Mouse (Mus musculus) lung, postnatal 10 days (tissue): ENCODE data around the gene Aox3.

Experiments
- DNase-seq: peaks from one replicate; pipeline ENCODE4 v3.0.0; 2021

The Aox3 gene

DNA sequence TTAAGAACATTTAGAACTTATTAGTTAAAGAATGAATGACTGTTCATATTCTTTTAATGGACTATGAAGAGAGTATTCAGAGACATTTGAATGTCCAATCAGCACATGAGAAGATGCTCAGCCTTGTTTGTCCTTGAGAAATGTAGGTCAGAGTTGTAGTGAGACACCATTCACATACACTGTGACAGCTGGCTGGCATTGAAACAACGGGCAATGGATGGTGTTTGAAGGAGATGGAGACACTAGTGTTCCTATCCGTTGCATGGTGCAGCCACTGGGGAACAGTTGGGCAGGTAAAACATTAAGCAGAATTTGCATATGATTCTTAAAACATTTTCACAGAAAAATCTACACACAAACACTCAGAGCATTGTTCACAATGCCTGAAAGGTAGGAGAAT is 5.9 kb upstream of the Aox3 start:
- no peak for DNase-seq

DNA sequence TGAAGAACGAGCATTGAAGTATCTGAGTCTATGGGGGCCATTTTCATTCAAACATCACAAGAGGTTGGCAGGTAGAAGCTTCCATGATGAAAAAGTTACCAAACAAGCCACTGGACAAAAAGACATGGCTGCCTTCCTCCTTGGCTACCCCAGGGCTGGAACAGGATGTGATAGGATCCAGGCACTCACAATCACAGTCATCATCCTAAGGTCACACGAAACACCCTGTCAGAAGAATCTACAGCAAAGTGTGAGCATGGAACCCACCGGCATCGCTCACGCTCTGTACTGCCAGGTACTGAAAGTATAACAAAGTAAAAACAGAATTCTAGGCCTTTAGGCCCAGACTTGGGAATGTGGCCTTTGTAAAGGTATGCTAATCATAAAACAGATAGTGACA is 2.7 kb upstream of the Aox3 start:
- DNase-seq: no peak

DNA sequence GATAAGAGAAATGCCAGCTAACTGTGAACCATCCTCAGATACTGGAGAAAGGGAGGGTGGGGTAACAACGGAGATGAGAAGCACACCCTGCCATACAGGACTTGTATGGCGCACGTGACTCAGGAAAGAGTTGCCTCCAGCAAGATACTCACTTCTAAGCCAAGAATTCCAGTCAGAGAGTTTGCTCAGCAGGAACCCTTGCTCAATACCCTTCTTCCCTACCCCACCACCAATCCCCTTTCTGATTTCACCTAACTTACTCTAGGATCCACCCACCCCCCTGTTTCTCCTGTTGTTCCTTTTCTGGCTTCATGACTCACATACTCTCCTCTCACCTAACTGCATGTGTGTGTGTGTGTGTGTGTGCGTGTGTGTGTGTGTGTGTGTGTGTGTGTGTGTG is 1.6 kb upstream of the Aox3 start:
- DNase-seq: no peak

DNA sequence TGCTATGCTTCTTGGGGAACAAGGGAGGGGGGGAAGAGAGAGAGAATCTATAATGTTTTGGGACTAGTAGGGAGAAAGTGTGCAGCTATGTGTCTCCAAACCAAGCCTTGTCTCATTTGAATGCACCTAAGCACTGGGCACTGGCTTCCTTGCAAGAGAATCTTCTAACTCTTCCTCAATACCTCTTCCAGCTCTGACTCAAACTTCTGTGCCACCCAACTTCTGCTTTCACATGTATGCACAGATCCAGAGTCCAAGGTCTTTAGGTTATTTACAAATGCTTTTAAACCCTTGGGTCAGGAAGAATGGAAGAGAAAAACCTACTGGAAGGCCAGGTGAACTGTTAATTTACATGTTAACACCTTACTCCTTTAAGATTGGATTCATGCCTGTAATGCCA is 511 bp downstream of the Aox3 start:
- DNase-seq: no peak

DNA sequence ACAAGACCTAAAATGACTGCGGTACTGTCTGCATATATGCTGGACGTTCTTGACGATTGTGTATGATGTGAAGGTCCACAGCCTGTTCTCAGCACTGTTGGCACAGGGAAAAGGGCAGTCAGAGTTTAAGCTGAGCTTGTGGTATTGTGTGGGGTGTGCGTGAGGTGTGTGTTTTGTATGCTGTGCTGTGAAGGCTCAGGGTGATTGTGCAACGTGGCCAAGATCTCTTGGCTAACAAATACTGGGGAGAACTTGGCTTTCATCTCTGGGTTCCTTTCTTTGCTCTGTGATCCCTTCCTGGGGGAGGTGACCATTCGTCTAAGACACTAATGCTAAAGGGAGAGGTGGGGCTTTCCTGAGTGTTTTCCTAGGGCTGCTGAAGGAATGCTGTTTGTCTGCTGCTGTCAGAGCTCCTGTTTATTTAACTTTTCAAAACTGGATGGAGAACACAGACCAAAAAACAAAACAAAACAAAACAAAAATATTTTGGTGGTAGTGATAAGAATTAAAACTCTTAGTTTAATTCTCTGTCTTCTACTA is 1.2 kb downstream of the Aox3 start:
- peak; percentile 6 for DNase-seq

DNA sequence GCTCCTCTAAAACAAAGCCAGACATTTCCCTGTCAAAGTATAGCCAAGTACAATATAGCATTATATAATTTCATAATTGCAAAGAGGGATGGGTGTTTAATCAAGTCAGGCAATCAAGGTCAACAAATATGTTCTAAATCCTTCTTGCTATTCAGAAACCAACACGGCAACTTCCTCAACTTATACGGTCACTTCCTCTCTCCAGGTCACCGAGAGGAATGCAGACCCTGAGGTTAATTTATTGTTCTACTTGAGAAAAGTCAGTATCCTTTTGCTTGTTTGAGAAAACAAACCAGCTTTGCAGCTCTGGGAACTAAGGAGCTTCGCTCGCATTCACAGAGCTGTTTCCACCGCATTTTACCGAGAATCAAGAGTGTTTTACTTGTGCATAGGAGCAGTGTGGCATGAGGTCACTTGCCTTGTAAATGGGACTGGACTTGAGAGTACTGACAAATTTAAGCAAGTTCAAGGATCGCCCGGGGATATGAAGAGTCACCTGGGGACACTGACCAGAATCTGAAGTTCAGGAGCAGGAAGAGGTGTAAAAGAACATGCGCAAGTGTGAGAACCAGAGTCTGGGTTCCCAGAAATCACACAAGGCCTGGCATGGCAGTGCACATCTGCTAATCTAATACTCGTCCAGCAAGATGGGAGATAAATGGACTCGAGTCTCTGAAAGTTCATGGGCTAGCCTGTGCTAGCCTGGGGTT is 1.9 kb downstream of the Aox3 start:
- no peak for DNase-seq

DNA sequence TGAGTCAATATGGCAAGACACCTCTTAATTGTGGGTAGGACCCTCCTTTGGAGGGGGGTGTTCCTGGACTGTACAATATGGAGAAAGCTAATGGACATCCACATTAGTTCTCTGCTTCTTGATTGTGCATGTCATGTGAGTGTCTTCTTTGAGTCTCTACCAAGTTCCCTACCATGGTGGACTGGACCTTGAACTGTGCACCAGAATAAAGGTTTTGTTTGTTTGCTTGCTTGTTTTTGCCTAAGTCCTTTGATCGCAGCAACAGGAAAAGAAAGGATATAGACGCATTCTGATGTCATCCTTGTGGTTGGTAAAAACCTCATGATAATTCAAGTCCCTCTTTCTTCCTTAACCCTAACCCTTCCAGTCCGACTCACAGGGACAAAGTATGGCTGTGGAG is 5.3 kb downstream of the Aox3 start:
- DNase-seq: no peak

DNA sequence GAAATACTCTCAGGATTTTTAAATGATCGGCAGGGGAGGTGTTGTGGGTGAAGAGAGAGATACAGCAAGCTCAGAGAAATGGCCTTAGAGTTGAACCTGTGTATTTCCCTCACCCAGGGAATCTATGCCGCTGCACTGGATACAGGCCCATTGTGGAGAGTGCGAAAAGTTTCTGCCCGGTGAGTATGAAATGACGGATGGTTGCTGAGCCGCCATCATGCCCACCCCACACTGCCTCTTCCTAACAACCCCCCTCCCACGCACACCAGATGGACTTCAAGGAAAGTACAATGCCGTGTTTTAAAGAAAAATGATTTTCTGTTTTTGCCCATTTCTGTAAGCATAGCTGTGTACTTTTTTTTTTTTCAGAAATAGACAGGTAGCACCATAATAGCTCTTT is 12.0 kb downstream of the Aox3 start:
- no peak for DNase-seq

DNA sequence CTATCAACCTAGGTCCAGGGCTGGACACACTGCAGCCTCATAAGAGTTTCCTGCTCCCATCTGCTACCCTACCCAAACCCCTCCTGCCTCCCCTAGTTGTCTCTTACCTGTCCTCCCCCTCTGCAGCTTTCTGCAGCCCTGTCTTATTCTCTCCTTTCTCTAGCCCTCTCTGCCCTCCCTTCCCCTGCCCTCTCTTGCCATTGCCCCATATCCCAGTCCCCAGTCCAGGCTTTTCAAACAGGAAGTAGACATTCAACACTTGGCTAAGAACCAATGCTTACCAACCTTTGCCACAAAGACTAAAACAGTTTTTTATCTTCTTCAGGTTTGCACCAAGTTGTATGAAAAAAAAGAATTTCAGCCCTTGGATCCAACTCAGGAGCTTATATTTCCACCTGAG is 25.0 kb downstream of the Aox3 start:
- DNase-seq: no peak

DNA sequence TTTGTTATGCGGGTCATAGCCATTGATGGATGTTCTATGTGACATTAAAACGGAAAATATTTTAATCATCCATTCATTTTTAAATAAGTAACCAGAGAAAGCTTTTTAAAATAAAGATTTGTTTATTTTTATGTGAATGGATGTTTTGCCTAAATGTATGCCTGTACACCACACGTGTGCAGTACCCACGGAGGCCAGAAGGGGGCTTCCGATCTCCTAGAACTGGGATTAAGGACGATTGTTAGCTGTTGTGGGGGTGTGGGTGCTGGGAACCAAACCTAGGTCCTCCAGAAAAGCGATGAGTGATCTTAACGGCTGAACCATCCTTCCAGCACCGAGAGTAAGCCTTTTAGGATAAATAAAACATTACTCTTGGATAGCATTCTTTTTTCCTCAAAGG is 26.1 kb downstream of the Aox3 start:
- DNase-seq: no peak

DNA sequence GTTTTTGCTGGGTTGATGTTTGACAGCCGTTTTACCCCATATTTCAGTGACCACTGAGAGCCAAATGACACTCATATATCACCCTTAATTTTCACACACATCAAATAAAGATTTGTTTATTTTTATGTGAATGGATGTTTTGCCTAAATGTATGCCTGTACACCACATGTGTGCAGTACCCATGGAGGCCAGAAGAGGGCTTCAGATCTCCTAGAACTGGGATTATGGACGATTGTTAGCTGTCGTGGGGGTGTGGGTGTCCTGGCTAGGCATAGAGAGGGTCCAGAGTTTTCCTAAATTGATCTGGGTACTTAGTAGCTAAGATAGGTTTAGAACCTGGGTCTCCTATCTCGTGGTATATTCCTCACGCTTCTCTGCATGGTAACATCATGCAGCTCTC is 27.7 kb downstream of the Aox3 start:
- DNase-seq: no peak

DNA sequence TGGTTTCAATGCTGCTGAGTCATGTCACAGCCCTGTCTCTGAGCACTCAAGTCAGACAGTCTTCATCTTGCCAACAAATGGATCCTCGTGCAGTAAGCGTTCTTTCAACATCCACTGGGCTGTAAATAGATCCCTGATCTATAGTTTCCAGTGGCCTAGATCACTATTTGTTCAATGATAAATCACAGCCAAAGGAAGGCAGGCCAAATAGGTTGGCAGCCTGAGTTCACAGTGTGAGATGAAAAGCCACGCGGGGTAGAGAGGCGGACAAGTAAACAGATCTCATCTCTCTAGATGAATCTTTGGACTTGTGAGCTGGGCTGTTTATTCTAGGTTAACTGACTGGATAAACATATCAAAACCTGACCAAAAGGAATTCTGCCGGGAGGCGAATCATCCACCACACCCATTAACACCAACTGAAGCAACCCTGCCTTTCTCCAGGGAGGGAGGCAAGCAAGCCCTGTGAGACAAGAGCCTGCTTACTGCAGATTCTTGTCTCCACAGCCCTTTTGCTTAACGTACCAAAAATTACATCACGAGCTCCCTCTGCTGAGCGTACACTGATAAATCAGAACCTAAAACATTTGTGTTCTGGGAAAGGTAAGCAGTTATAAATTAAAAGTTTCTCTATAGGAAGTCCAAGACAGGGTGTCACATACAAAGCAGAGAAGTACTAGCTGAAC is 31.6 kb downstream of the Aox3 start:
- peak; percentile 51 for DNase-seq

DNA sequence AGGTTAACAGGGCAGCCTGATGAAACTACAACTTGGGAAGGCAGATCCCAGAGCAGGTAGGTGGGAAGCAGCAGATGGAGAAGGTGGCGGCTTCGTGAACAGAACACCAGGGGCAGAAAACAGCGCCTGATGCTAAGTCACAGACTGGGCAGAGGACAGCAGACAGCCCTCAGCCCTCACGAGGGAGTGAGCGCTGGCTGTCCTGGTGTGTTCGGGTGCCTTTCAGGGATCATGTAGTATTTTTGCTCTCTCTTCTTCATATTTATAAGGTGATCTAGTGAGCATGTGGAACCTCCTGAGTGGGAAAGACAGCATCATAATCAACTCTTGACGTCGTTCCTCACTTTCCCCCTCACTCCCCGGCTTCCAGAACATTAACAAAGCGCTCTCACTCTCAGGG is 33.1 kb downstream of the Aox3 start:
- DNase-seq: no peak

DNA sequence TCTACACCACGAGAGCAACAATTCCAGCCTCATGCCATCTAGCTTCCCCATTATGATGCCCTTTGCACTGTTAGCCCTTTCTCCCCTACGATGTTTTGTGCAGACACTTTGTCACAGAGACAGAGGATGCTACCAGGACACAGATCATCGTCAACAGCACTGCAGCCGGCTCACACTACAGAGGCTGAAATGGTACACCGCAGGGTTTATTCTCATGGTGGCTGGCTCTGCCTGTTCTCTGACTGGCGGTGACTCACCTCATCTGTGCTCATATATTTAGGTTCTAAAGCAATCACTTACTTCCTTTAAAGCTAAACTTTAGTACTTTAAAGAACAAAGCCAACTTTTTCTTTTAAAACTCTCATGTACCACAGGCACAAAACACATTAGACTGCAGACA is 34.8 kb downstream of the Aox3 start:
- DNase-seq: no peak

DNA sequence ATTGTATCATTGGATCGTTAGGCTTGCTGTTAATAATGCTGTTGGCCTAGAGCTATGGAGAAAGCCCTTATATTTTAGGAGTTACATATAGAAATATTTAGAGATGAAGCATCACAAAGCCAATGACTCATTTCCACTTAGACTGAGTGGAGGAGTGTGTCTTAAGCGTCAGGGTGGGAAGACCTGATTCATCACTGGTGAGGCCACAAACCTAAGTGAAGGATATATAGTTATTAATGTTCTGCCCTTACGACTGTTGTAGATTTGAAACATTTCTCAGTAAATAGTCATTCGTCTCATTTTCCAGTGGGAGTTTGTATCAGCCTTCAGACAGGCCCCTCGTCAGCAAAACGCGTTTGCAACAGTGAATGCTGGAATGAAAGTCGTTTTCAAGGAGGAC is 39.3 kb downstream of the Aox3 start:
- DNase-seq: no peak

DNA sequence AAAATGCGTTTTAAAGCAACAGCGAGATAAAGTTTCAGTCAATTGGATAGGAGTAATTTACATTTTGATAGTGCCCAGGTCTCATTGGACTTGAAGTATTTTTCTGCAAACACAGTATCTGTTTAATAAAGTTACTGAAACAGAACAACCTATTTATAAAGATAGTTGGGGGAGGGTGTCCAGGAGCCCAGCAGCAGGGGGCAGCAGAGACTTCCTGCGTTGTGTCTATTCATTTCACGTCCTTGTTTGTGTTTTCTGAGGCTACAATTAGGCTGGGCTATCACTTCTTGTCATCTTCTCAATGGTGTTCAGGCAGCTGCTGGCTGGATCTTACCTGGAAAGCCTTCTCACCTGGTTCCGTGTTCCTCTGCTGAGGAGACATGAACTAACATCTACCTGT is 43.8 kb downstream of the Aox3 start:
- DNase-seq: peak; percentile 66

DNA sequence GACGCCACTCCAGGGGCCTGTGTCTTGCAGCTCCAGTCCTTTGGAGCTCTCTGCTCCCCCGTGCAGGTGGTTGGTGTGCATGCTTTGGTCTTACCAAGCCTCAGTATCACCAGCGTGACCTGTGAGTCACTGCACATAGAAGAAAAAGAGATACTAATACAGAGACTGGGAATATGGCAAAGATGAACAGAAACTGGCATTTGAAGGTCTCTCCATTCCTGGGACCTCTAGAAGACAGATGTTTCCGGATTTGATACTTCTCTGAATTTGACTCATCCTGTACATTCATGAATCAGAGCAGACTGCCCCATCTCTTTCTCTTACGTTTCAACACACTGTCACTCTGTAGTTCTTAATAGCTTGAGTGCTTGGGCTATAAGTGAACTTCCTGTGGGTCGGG is 57.0 kb downstream of the Aox3 start:
- no peak for DNase-seq

DNA sequence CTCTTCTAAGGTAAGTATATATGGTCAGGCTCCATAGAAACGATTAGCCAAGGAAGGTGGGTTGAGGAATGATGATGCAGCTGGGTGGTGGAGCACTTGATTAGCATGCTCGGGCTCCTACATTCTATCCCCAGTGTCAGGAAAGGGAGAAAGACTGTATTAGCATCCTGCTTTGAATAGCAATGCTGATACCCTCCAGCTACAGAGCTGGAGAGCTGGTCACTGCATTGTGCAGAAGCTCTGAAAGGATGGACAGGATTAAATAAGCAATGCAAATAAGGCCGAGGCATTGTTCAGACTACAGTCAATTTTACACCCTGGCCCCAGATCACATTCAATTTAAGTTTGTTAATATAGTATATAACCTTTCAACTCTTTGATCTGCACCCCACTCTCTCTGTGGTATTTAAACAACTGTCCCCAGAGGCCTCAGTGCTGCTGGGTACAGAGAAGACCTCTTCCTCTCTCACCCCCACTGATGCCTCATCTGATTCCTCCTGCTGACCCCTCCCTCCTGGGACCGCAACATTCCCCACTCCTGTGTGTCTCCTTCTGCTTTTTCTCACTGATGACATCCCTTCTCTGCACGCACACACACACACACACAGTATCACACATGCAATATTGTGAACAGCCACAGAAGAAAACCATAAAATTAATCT is 75.7 kb downstream of the Aox3 start:
- no peak for DNase-seq

DNA sequence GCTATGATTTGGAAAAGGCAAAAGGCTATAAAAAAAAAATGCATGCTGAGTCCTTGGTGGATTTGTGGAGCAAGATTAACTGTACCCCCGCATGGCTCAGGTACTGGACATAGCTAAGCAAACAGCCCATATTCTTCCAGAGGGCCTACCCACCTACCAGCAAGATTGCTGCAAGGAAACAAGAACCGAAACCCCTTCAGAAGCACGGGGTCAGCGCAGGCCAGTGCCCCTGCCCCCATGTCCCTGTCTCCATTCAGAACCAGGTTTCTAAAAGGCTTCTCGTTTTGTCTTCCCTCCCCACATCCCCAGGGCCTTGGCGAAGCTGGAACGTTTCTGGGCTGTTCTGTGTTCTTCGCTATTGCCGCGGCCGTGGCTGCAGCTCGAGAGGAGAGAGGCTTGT is 81.4 kb downstream of the Aox3 start:
- no peak for DNase-seq

DNA sequence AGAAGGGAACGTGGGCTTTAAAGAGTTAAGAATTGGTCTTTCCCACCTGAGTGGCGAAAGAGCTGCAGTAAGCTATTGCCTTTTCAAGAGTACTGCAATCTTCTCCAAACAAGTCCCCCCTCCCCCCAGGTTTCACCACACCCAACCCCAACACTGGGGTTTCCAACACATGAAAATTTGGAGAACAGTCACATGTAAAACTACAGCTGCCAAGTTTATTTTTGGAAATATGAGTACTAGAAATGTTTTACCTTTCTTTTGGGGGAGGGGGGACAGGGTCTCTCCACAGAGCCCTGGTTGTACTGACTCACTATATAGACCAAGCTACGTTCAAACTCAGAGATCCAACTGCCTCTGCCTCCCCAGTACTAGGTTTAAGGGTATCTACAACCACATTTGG is 82.1 kb downstream of the Aox3 start:
- no peak for DNase-seq

DNA sequence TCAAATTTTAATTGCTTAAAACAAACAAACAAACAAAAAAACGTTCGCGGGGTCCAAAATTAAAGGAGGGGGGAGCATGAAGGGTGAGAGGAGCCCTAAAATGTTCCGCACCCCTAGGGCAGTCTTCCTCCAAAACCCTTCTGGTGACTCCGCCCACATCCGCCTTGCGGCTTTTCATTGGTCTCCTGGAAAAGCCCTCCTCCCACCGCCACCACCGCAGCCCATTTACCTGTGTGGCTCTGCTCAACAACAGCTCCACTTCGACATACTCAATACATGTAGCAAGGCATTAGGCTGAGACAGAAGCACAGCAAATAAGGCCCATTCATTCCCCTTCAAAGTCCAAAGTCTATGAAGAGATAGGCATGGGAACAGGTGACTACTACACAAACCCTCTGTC is 82.6 kb downstream of the Aox3 start:
- peak; percentile 20 for DNase-seq

DNA sequence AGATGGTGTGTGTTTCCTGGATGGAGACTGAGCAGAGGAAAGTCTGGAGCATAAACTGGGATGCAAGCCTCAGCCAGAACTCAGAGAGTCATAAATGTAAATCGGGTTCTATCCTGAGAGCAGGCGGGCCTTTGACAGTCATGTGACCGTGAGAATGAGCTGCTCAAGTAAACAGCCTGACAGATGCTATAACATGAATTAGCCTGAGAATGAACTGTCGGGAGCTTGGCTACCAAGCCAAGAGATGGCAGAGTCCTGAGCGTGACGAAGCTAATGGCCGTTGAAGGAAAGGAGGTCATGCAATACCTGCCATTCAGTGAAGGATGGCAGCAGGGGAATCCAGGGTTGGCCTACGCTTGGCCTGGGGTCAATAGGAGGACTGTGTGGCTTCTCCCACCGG is 84.1 kb downstream of the Aox3 start:
- no peak for DNase-seq

DNA sequence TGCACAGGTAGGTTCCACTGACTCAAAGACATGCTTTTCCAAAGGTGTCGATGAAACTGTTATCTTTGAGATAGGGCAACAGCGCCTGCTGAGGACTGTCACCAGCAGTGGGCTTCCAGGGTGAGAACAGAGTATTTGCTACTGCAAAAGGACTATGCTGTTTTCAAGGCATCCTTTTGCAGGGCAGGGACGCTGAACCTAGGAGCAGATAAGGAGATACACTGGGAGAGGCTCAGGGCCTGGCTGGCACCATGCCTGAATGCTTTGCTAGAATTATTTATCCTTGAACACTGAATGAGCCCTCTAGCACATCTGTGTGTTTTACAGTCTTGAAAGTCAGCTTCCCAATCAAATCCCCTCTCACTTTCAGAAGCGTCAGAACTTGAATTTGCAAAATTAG is 85.5 kb downstream of the Aox3 start:
- DNase-seq: no peak

DNA sequence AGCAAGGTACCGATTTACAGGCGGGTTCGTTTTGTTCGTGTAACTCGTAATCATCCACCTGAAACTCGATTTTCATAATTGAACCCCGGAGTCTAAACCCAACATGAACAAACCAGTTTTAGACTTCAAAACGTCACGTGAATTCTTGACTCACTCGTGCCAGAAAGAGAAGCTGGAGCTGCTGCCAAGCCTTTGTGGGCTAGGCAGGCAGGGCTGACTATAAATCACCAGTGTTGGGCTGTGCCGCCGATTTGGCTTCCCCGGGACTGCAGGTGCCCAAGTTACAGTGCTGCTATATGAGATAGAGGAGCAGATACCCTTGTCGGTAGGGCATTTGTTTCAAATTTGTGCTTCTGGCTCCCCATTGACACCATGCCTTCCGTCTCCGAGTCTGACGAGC is 97.3 kb downstream of the Aox3 start, which contains the start of gene Aox4:
Aox4 (plus strand) TSS at position 195 of the 400 bp plus-strand sequence.
- DNase-seq: no peak
